Mouse (Mus musculus): ENCODE measurements around the gene Map3k21.

Map3k21 gene

DNA sequence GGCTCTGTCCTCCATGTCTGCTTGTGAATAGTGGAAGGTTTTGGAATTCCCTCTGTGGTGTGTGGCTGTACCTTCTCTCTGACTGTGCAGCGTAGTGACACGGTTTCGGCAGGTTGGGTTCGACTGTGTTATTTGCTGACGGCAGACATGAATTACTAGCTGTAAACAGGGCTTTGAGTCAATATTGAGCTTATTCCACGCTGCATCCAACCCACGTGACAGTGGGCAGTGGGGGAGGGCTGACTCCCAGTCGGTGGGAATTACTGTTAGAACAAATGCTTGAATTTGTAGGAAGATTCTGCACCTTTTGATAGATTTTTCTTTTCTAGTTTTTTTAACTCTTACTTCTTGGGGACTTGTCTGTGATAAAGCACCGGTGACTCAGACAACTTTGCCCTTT lies 4.1 kb downstream of the Map3k21 start:
- no peak for DNase-seq (ENCODE audit: low spot score)

- no peak for DNase-seq (ENCODE audit: low spot score)
These were observed 6.8 kb downstream of the Map3k21 start for GRCm38 (mm10) chr8:125917013-125917412.

DNA sequence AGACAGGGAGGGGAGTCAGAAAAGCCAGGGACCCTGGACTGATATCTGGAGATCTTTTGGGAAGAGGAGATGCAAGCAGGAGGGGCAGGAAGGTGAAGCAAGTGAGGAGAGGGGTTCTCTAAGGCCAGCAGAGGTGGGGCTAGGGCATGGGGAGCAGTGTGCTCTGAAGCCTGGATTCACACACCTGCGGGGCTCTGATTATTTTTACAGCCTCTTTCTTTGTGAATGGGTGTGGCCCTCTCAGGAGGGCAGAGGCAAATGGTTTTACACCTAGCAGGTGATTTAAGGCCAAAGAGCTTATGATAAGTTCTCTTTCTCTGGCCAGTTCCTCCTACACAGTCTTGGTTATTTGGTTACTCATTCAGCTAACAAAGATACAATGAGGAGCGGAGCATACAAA lies 8.5 kb downstream of the Map3k21 start:
- DNase-seq (ENCODE audit: low spot score), result no peak

DNA sequence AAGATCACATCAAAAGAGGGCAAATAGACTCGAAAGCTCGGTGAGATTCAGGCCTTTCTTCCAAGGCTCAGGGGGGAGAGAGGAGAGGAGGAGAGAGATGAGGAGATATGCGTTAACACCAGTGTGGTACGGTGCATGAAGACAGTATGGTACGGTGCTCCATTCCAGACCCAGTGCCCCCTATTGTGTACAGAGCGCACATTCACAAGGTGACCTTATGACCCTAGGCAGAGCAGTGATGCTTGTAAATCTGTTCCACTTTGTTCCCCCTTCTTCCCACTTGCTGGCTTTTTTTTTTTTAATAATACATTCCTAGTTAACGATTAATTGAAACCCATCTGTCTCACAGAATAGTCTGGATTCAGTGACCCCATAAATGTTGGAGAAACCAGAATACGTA lies 9.3 kb downstream of the Map3k21 start:
- DNase-seq (ENCODE audit: low spot score), result no peak

GRCm38 (mm10) chr8:125920281-125920680 lies 10.0 kb downstream of the Map3k21 start:
- no peak for DNase-seq (ENCODE audit: low spot score)

GRCm38 (mm10) chr8:125920761-125921160 lies 10.5 kb downstream of the Map3k21 start:
- DNase-seq (ENCODE audit: low spot score), result no peak

DNA sequence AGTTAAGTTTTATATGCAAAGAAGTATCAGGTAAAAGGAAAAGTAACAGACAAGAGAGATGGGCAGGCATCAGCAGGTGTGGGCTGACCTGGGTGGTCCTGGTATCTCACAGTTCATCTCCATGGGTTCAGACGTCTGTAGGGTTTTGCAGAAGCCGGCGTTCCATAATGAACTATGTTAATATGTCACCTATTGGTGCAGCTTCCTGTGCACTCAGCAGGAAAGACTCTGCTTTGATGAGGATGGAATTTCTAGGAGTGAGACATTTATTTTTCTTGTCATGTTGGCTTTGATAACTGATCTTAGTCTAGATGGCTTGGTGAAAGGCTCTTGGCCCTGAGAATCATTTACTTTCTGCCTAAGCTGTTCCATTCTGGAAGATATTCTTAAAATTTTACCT lies 12.1 kb downstream of the Map3k21 start:
- DNase-seq (ENCODE audit: low spot score), result no peak

DNA sequence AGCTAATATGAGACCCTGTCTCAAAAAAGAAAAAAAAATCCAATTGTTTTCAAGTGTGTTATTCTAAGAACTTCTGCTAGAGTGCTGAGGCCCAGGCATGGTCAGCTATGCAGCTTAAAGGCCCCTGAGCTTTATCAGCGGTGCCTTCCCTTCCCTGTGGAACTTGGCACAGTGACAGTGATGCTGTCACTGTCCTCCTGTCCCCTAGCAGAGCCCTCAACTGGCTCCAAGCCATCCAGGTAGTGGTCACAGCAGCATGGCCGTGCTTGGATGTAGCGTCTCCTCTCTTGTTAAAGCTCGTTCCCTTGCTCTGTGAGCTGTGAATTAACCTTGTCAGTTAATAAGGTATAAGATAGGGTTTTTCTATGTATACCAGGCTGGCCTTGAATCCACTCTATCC lies 16.4 kb downstream of the Map3k21 start:
- DNase-seq (ENCODE audit: low spot score), result no peak

GRCm38 (mm10) chr8:125930276-125931046 lies 20.2 kb downstream of the Map3k21 start:
- no peak for DNase-seq (ENCODE audit: low spot score)

DNA sequence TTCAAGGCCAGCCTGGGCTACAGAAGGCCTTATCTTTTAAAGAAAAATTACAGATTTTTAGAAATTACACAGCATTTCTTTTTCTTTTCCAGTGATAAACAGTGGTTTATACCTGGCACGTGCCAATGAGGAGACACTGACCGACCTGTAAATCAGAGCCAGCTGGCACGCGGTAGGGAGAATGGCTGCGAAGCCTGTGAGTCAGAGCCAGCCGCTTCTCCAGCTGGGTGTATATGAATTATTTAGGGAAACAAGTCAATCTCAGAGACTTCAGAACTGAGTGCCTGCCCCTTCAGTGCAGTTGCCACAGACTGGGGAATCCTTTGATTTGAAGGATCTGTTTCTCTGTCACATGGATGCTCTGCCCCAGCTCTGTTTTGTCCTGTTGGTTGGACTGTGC lies 21.6 kb downstream of the Map3k21 start:
- no peak for DNase-seq (ENCODE audit: low spot score)

DNA sequence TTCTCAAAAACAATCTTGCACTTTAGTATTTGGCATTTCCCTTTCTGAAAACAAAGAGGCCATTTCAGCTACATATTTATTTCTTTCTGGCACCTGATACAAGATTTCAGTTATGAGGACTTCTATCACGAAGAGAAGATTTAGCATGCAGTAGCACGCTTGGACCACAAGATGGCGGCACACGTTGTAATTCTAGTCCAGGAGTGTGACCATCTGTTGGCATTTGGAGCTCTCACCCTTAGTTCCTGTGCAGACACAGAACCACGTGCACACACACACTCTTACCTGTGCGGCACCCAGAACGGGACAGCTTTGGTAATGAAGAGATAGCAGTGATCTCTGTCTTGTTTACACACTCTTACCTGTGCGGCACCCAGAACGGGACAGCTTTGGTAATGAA lies 25.4 kb downstream of the Map3k21 start:
- peak; percentile 68 for DNase-seq (ENCODE audit: low spot score)

- no peak for DNase-seq (ENCODE audit: low spot score)
These were observed 34.3 kb downstream of the Map3k21 start for GRCm38 (mm10) chr8:125944511-125944910.

- DNase-seq (ENCODE audit: low spot score), result no peak
These were observed 38.6 kb downstream of the Map3k21 start for GRCm38 (mm10) chr8:125948696-125949308.

DNA sequence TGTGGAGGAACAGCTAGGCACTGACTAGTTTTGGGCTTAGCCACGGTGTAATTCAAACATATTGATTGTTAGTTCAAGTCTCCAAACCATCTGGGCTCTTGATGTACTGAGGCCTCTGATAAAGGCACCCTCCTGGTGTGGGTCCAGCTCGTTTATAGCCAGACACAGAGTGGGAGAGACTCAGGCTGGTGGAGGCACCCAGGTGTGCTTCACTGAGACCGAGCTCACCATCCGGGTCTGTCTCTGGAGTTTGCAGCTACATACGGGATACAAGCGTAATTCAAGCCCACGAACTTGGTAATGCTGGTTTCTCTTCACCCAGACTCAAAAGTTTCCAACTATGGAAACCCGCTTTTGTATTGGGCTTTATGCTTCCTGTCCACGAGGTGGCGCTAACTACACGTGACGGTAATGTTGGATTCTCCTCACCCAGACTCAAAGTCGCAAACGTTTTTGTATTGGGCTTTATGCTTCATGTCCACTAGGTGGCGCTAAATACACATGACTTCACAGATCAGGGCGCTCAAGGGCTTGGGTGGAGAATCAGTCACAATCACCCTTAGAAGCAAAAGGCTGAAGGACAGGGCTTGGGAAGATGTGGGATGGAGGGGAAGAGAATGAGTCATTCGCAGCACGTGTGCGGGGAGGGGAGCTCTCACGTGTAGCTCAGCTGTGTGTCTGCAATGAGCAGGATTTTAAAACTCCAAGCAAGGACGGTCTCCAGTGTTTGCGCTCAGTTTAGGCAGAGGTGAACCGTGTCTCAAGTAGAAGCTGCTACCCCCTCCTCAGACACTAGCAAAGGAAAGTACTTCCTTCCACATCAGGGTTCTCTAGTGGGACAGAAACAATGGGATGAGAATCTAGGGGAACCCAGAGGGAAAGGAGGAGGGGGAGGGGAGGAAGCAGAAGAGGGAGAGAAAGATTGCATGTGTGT lies 40.0 kb downstream of the Map3k21 start:
- DNase-seq (ENCODE audit: low spot score), result peak; percentile 86

GRCm38 (mm10) chr8:125955671-125956070 lies 45.4 kb downstream of the Map3k21 start:
- no peak for DNase-seq (ENCODE audit: low spot score)

GRCm38 (mm10) chr8:125956796-125957195 lies 46.5 kb downstream of the Map3k21 start:
- no peak for DNase-seq (ENCODE audit: low spot score)

- DNase-seq (ENCODE audit: low spot score), result no peak
These were observed 47.2 kb downstream of the Map3k21 start for GRCm38 (mm10) chr8:125957226-125957993.

DNA sequence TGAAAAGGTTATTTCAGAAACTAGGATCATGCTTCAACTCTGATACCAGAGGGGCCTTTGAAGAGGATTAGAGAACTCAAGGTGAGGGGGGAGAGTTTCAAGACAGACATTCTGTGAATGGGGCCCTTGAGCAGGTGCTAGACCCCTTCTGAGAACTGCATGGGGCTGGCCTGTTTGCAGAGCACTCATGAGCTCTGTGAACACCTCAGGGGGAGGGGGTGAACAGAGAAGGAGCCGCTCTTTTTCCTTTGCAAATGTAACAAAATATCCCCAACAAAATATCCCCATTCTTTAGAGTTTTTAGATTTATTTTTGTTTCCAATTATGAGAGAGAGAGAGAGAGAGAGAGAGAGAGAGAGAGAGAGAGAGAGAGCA lies 47.7 kb downstream of the Map3k21 start:
- DNase-seq (ENCODE audit: low spot score), result no peak

DNA sequence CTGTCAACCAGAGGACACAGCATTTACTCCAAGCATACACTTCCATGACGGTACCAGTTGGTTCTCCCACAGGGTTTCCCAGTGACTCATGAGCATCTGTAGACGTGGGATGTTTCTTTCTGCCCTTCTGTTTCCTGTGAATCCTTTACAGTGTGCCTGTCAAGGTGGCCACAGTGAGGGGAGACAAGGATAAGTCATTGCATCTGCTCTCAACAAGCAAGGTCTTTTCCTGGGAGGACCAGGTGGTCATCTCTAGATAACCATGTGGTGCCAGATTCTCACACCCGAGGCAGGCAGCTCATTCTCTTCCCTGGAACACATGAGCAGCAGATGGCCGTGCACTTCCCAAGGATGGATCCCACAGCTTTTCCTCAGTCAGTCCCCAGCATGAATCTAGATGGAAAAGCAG lies 49.1 kb downstream of the Map3k21 start:
- peak; percentile 80 for DNase-seq (ENCODE audit: low spot score)

GRCm38 (mm10) chr8:125960037-125960436 lies 49.8 kb downstream of the Map3k21 start:
- no peak for DNase-seq (ENCODE audit: low spot score)

GRCm38 (mm10) chr8:125961790-125962189 lies 51.5 kb downstream of the Map3k21 start:
- DNase-seq (ENCODE audit: low spot score), result no peak

DNA sequence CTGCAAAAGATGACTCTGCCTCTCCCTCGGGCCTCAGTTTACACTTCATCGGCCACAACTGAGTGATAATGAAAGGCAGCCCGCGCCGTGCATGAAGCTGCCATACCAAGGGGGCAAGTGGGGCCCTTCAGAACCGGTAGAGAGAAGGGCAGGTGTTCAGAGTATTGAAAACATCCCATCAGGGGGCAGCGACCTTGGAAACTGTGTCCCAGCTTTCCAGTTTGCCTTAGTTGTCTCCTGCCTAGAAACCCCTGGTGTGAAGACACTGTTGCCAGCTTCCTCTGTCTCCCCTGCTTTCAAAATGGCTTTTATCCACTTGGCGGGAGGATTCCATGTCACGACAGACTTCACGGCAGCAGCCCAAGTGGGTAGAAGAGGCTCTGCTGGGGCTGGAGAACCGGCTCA lies 53.6 kb downstream of the Map3k21 start:
- no peak for DNase-seq (ENCODE audit: low spot score)
